Mouse (Mus musculus) stomach, embryonic 15.5 days (tissue): Measurements from ENCODE around the gene Ahnak2. TPM values are rescaled to one million over a fixed set of nuclear protein-coding genes. Genes with fewer than 3 reads are reported as not detected.

ENCODE experiments used
- ATAC-seq: fragments of 200-750 bp; cut with Nextera tagmentation; 2 replicates; pipeline ENCODE4 v1.8.0; 2017; ENCODE audit warnings: low read depth, moderate number of reproducible peaks, moderate TSS enrichment; ENCODE audit not compliant: insufficient read depth, low FRiP score
- H3K27ac ChIP-seq: fragments of 300-500 bp; sonication (generic); 2 replicates; pipeline ENCODE4 v1.5.1; 2015; ENCODE audit warnings: mild to moderate bottlenecking, inconsistent platforms
- H3K27me3 ChIP-seq: fragments of 300-500 bp; sonication (generic); replicated peaks from 2 replicates; pipeline ENCODE4 v1.6.1; 2015; ENCODE audit warnings: inconsistent platforms
- H3K36me3 ChIP-seq: fragments of 300-500 bp; sonication (generic); 2 replicates; pipeline ENCODE4 v1.6.1; 2015; ENCODE audit warnings: inconsistent platforms
- H3K4me1 ChIP-seq: fragments of 300-500 bp; sonication (generic); 2 replicates; pipeline ENCODE4 v1.6.1; 2015; ENCODE audit warnings: inconsistent platforms
- H3K4me2 ChIP-seq: fragments of 300-500 bp; sonication (generic); 2 replicates; pipeline ENCODE4 v1.6.1; 2015; ENCODE audit warnings: mild to moderate bottlenecking, inconsistent platforms
- H3K4me3 ChIP-seq: fragments of 300-500 bp; sonication (generic); replicated peaks from 2 replicates; pipeline ENCODE4 v1.5.1; 2015; ENCODE audit warnings: inconsistent platforms
- H3K9ac ChIP-seq: fragments of 300-500 bp; sonication (generic); 2 replicates; pipeline ENCODE4 v1.6.1; 2015; ENCODE audit warnings: inconsistent platforms
- H3K9me3 ChIP-seq: fragments of 300-500 bp; sonication (generic); 2 replicates; pipeline ENCODE4 v1.6.1; 2016; ENCODE audit warnings: inconsistent platforms
- WGBS: fragments of 180-500 bp; shearing (Covaris S2); methylation state at CpG from one replicate; pipeline ENCODE4 v1.1.7; 2015; 5-methylcytosine and 5-hydroxymethylcytosine counted together
- polyA plus RNA-seq: library from polyadenylated mRNA; unstranded; fragments of >200 nt; fragmentation: Nextera tagmentation; extraction: Ambion mirVana; gene quantifications from 2 replicates; pipeline ENCODE4 v1.2.1, GENCODE M21; 2015

Gene Ahnak2
- polyA plus RNA-seq, 1 experiment from 2014 or later, result 4.7 TPM

DNA sequence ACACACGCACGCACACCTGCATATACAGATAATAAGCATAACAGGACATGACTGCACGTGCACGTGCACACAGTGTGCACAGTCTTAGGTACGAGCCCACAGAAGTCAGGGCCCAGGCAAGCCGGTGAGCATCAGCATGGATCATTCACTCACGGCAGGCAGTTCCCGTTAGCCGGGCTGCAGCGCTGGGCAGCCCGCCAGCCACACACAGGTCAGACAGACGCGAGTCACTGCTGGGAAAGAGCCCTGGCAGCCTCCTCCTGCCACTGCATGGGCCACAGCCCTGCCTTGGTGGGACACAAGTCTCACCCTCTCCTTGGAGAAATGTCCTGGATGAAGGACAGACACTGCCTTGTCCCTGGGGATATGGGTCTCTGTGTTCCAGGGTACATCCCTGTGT, 1.6 kb upstream of the Ahnak2 start:
- H3K27me3 ChIP-seq, result peaks cover 18% of the 10 kb centered on the region
- H3K9me3 ChIP-seq, result no peaks in the 10 kb centered on the region
- WGBS, result 39% methylated on average over 13 of the region's 13 CpGs
- no peak for ATAC-seq
- no peak overlapping the region for H3K4me3 ChIP-seq
- no peak overlapping the region for H3K9ac ChIP-seq
- H3K4me2 ChIP-seq, result no peak overlapping the region
- H3K36me3 ChIP-seq, result no peaks in the 10 kb centered on the region
- peaks cover 35% of the 10 kb centered on the region for H3K4me1 ChIP-seq
- H3K27ac ChIP-seq, result no peak overlapping the region

DNA sequence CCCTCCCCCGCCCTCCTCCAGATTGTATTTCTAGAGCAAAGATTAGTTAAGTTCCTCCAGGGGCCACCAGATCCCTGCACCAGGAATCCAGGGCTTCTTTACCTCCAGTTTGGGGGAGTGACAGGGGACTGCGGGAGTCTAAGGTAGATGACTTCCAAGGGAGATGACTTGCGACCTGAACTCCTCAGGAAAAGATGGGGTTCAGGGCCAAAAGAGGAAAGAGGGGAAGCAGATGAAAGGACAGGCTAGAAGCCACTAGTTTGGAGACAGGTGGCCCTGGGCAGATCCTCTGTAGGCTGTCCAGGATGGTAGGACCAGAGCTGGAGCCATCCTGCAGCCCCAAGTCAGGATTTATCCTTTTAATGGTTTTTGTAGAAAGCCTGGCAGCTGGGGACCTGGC, 460 bp upstream of the Ahnak2 start:
- no peak for ATAC-seq
- Histone ChIP-seq H3K27ac (no peak overlapping the region), H3K27me3 (peaks cover 18% of the 10 kb centered on the region), H3K4me3 (no peak overlapping the region), H3K4me2 (peak overlapping the region; percentile 100; the same call in 1 of the 2 replicates), H3K4me1 (peaks cover 38% of the 10 kb centered on the region), H3K9ac (no peak overlapping the region), H3K36me3 (no peaks in the 10 kb centered on the region), H3K9me3 (no peaks in the 10 kb centered on the region)
- WGBS, result 18% methylated on average over 3 of the region's 3 CpGs

GRCm38 (mm10) chr12:112800476-112800875, 2.0 kb downstream of the Ahnak2 start:
- H3K27me3 ChIP-seq, result peaks cover 18% of the 10 kb centered on the region
- H3K9ac ChIP-seq, result no peak overlapping the region
- peak; percentile 6; the same call in 1 of the 2 replicates for ATAC-seq
- H3K4me1 ChIP-seq, result peaks cover 63% of the 10 kb centered on the region
- H3K4me3 ChIP-seq, result no peak overlapping the region
- 10% methylated on average over 4 of the region's 4 CpGs for WGBS
- H3K4me2 ChIP-seq, result no peak overlapping the region
- H3K9me3 ChIP-seq, result no peaks in the 10 kb centered on the region
- no peak overlapping the region for H3K27ac ChIP-seq
- H3K36me3 ChIP-seq, result no peaks in the 10 kb centered on the region

DNA sequence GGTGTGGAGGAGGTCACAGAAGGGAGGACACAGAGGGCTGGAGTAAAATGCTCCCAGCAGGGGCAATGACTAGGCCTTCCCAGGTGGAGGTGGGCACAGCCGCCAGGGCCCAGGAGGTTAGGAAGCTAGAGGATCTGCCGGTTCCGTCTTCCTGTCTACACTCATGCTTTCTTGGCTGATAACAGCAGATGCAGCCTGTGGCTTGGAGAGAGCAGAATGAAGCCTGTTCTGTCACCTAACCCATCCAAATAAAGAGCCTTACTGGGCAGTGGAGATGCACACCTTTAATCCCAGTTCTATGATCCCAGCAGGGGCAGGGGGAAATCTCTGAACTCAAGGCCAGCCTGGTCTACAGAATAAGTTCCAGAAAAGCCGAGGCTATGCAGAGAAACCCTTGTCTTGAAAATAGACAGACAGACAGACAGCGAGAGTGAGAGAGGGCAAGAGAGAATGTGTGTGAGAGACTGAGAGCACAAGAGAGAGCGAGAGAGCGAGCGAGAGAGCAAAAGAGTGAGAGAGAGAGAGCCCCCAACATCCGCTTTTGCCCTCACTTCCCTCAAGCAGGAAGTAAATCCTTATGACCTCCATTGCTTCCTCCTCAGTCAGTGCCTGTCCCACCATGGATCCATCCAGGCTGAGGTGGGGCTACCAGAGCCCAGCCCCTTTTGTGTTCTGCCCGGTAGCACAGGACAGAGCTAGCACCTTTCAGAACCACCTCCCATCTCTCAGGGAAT, 3.1 kb downstream of the Ahnak2 start:
- 80% methylated on average over 10 of the region's 10 CpGs for WGBS
- no peak overlapping the region for H3K27ac ChIP-seq
- no peak overlapping the region for H3K4me3 ChIP-seq
- H3K4me2 ChIP-seq, result no peak overlapping the region
- H3K36me3 ChIP-seq, result no peaks in the 10 kb centered on the region
- H3K9ac ChIP-seq, result no peak overlapping the region
- H3K27me3 ChIP-seq, result peaks cover 18% of the 10 kb centered on the region
- H3K4me1 ChIP-seq, result peaks cover 70% of the 10 kb centered on the region
- ATAC-seq, result no peak
- no peaks in the 10 kb centered on the region for H3K9me3 ChIP-seq

GRCm38 (mm10) chr12:112798716-112799115, 3.7 kb downstream of the Ahnak2 start:
- Histone ChIP-seq H3K9me3 (no peaks in the 10 kb centered on the region), H3K4me2 (no peak overlapping the region), H3K36me3 (no peaks in the 10 kb centered on the region), H3K4me3 (no peak overlapping the region), H3K9ac (no peak overlapping the region), H3K27me3 (peaks cover 18% of the 10 kb centered on the region), H3K27ac (peak overlapping the region; percentile 65; the same call in 1 of the 2 replicates), H3K4me1 (peaks cover 77% of the 10 kb centered on the region)
- ATAC-seq, result no peak
- WGBS, result 47% methylated on average over 5 of the region's 5 CpGs

DNA sequence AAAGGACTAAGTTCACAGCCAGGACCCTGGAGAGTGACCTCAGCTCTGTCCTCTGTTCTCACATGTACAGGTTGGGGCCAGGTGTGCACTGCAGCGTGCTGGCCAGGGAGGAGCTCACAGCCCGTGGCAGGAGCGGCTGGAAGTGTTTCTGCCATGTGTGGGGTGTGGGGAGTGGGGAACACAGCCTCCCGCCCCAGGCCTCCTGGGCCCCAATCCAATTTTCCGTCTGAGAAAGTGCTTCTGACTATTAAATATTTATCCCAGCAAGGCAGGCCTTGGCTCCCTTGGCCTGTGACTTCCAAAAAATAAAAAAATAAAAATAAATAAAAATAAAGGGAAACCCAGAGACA, 4.2 kb downstream of the Ahnak2 start:
- ATAC-seq, result no peak
- H3K4me1 ChIP-seq, result peaks cover 81% of the 10 kb centered on the region
- H3K27me3 ChIP-seq, result peaks cover 17% of the 10 kb centered on the region
- peak overlapping the region; percentile 74 for H3K27ac ChIP-seq
- no peak overlapping the region for H3K4me3 ChIP-seq
- no peaks in the 10 kb centered on the region for H3K9me3 ChIP-seq
- H3K36me3 ChIP-seq, result no peaks in the 10 kb centered on the region
- H3K9ac ChIP-seq, result no peak overlapping the region
- H3K4me2 ChIP-seq, result peak overlapping the region; percentile 19; the same call in 1 of the 2 replicates
- WGBS, result 19% methylated on average over 5 of the region's 5 CpGs

- Histone ChIP-seq H3K27ac (peak overlapping the region; percentile 74), H3K4me3 (no peak overlapping the region), H3K9me3 (no peaks in the 10 kb centered on the region), H3K27me3 (peaks cover 13% of the 10 kb centered on the region), H3K4me1 (peaks cover 82% of the 10 kb centered on the region), H3K9ac (no peak overlapping the region), H3K4me2 (peak overlapping the region; percentile 19; the same call in 1 of the 2 replicates), H3K36me3 (no peaks in the 10 kb centered on the region)
- 41% methylated on average over 15 of the region's 15 CpGs for WGBS
- peak; percentile 1; the same call in 1 of the 2 replicates for ATAC-seq
Observed at GRCm38 (mm10) chr12:112797672-112798331, 4.7 kb downstream of the Ahnak2 start.

DNA sequence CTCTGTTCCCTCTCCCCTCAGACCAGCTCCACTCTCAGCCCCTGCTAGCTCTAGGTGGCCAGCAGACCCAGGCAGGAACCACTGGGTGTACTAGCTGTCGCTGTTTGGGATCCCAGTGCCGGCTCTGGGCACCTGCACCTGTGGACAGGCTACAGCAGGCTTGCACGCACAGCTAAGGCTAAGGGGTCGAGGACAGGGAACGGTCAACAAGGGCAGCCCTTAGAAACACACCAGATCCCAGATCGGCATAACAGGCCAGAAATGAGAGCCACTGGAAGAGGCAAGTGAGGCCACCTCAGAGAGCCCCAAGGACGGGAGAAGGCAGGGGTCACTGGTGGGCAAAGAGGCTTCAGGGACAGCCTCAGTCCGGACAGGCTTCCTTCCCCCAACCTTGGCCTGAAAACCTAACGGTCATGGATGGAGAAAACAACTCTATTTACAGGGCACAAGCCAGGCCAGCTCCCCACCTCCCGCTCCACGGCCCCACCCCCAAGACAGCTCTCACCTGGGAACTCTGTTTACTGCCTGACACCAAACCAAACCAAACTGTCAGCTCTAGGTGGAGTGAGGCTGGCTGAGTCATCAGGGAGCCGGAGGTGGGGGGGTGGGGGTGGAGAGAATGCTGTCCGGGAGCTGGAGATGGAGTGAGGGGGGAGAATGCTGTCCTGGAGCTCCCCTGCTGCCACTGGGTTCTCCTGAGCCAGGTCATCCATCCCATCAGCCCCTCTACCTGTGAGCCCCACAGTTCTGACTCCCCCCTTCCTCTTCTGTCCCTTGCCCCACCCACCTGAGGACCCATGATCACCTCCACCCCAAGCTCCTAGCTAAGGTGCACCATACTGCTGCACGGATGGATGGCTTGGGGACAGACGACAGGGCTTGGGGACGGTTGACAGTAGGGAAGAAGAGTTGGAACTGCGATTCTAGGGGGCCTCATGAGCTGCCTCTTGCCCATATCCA, 5.6 kb downstream of the Ahnak2 start:
- 44% methylated on average over 17 of the region's 17 CpGs for WGBS
- Histone ChIP-seq H3K27ac (peak overlapping the region; percentile 77), H3K4me3 (no peak overlapping the region), H3K9ac (no peak overlapping the region), H3K4me1 (peaks cover 77% of the 10 kb centered on the region), H3K27me3 (peaks cover 13% of the 10 kb centered on the region), H3K36me3 (no peaks in the 10 kb centered on the region), H3K4me2 (no peak overlapping the region; the same call in 1 of the 2 replicates), H3K9me3 (no peaks in the 10 kb centered on the region)
- no peak for ATAC-seq

DNA sequence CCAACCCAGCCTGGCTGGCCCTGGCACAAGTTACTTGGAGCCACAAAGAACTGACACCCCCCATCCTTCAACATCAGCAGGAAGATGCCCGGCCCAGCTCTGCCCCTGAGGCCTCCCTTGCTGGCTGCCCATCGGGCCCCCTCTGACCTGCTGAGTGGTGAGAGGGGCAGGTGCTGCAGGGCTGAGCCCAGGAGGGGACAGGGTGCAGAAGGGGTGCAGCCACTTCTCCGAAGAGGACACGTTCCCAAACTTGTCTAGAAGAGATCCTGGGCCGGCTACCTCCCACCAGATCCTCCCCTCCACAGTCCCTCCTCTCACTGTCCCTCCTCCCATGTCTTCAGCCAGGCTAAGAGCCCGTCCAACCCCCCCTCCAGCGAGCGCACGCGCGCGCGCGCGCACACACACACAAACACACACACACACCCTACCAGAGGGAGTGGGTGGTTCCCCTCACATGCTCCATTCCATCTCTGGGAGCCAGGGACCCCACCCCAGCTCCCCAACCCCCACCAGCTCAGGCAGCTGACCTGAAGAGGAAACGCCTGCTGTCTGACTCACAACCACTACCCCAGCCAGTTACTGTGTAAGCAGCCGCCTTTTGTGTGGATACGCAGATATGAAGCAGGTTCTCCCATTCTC, 6.9 kb downstream of the Ahnak2 start:
- WGBS, result 34% methylated on average over 18 of the region's 18 CpGs
- Histone ChIP-seq H3K4me1 (peaks cover 71% of the 10 kb centered on the region), H3K9ac (no peak overlapping the region), H3K27me3 (peaks cover under 1% of the 10 kb centered on the region; the same call in 1 of the 2 replicates), H3K4me3 (peak overlapping the region; percentile 12; the same call in 1 of the 2 replicates), H3K9me3 (no peaks in the 10 kb centered on the region), H3K4me2 (peak overlapping the region; percentile 38), H3K36me3 (no peaks in the 10 kb centered on the region), H3K27ac (peak overlapping the region; percentile 77)
- ATAC-seq, result peak; percentile 61

DNA sequence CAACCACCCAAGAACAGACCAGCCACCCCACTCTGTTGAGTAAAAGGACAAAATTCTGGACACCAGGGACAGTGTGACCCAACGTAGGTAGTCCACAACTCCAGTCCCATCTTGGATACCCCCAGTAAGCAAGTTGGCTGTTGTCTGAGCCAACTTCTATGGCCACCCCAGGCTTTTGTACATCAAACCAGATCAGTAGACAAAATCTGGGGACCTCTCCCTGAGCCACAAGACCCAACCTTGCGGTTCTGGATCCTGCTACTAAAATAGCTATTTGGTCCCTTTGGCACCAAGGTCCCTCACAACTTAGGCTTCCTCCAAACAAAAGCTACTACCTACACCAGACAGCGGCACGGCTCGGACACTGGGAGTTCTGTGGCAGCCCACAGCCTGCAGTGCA, 7.5 kb downstream of the Ahnak2 start:
- Histone ChIP-seq H3K36me3 (no peaks in the 10 kb centered on the region), H3K9ac (no peak overlapping the region), H3K9me3 (no peaks in the 10 kb centered on the region), H3K4me3 (no peak overlapping the region; the same call in 1 of the 2 replicates), H3K4me1 (peaks cover 66% of the 10 kb centered on the region), H3K27me3 (no peaks in the 10 kb centered on the region), H3K4me2 (peak overlapping the region; percentile 38), H3K27ac (peak overlapping the region; percentile 77)
- no peak for ATAC-seq
- 84% methylated on average over 5 of the region's 5 CpGs for WGBS

DNA sequence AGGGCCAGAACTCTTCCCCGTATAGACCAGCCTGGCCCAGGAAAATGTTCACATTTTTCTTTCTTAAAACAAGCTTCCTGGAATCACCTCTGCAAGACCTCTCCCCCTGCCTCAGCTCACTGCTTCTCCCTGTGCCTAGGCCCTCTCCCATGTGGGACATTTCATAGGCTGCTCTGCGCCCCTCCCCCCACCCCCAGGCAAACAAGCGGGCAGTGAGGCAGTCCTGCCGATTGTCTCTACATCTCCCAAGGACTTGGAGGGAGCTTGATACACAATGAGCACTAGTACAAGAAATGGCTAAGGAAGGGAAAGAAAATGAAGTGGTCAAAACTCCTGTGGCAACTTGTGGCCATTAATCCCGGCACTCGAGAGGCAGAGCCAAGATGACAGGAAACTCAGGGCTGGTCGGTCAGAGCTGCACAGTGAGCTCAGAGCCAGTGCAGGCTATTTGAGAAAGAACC, 8.1 kb downstream of the Ahnak2 start:
- 15% methylated on average over 7 of the region's 7 CpGs for WGBS
- H3K9ac ChIP-seq, result no peak overlapping the region
- no peak overlapping the region; the same call in 1 of the 2 replicates for H3K4me3 ChIP-seq
- no peaks in the 10 kb centered on the region for H3K27me3 ChIP-seq
- H3K4me1 ChIP-seq, result peaks cover 65% of the 10 kb centered on the region
- peak overlapping the region; percentile 38 for H3K4me2 ChIP-seq
- 0 out of 2 replicates have a peak, but pooled peaks have one; percentile 1 for ATAC-seq
- H3K9me3 ChIP-seq, result no peaks in the 10 kb centered on the region
- H3K36me3 ChIP-seq, result no peaks in the 10 kb centered on the region
- H3K27ac ChIP-seq, result peak overlapping the region; percentile 77
